In genomic region chr13:94381829-94382675, GRCm38 (mm10) we compare ENCODE assay signal across 9 mouse cellular contexts. TPM values are rescaled to one million over a fixed set of nuclear protein-coding genes. Genes with fewer than 3 reads are reported as not detected.
DNase-seq lines count a peak whose midpoint lies in the region; ATAC-seq and TF ChIP-seq lines count a peak whose summit lies in the region.
"Had no signal": no experiment of that assay in that cellular context is flagged by ENCODE, and none has a peak within 500 bp of the region (broad histone marks: within the 10 kb centered on the region; RNA-seq: fewer than 3 reads in every experiment).

No protein-coding gene starts in this region.

- 32% methylated on average over 8 of the region's 8 CpGs for WGBS in heart, adult 2 months
- WGBS in thymus, adult 2 months: 27% methylated on average over 8 of the region's 8 CpGs
- 35% methylated on average over 8 of the region's 8 CpGs for WGBS in liver, embryonic 15.5 days (ENCODE audit: insufficient replicate concordance)

- peak; percentile 75 for TF ChIP-seq CTCF in heart, adult 2 months (IDR thresholded peaks at IDR 0.05)
- TF ChIP-seq CTCF in thymus, adult 2 months (IDR thresholded peaks at IDR 0.05; ENCODE audit: borderline replicate concordance, control insufficient read depth, extremely low read depth, insufficient read depth, low read length, poor library complexity): no peak

- no peaks in the 10 kb centered on the region; the same call in none of the 2 replicates for H3K79me2 ChIP-seq in heart, adult 2 months (replicated peaks; ENCODE audit: control insufficient read depth, insufficient read depth, low read length)

- peak overlapping the region; percentile 86 for H3K9ac ChIP-seq in heart, adult 2 months (ENCODE audit: low read depth, low read length)
- H3K9ac ChIP-seq in liver, embryonic 15.5 days: no peak overlapping the region
- H3K9ac ChIP-seq: limb, embryonic 13.5 days had no signal

- TF ChIP-seq POLR2A in heart, adult 2 months (IDR thresholded peaks at IDR 0.05; ENCODE audit: insufficient read depth, low read depth, low read length): no peak
- no peak for TF ChIP-seq POLR2A in thymus, adult 2 months (IDR thresholded peaks at IDR 0.05; ENCODE audit: control insufficient read depth, extremely low read depth, insufficient read depth, low read length, poor library complexity)

- peak overlapping the region; percentile 36 for H3K4me3 ChIP-seq in heart, adult 2 months
- H3K4me3 ChIP-seq in thymus, adult 2 months (ENCODE audit: control insufficient read depth, insufficient read depth, low read length): no peak overlapping the region
- peak overlapping the region; percentile 30 for H3K4me3 ChIP-seq in liver, embryonic 15.5 days (replicated peaks)
- H3K4me3 ChIP-seq: limb, embryonic 13.5 days had no signal

- no peaks in the 10 kb centered on the region; the same call in 1 of the 2 replicates for H3K36me3 ChIP-seq in heart, adult 2 months (ENCODE audit: control insufficient read depth, insufficient read depth, low read length)
- H3K36me3 ChIP-seq in thymus, adult 2 months (ENCODE audit: control insufficient read depth, insufficient read depth, low read length): no peaks in the 10 kb centered on the region
- H3K36me3 ChIP-seq in liver, embryonic 15.5 days (replicated peaks): no peaks in the 10 kb centered on the region
- H3K36me3 ChIP-seq: limb, embryonic 13.5 days had no signal

- TF ChIP-seq EP300 in heart, adult 2 months (IDR thresholded peaks at IDR 0.05; ENCODE audit: insufficient read depth, low read depth, low read length): no peak

- H3K4me1 ChIP-seq in heart, adult 2 months (ENCODE audit: control insufficient read depth, insufficient read depth, low read length): peaks cover 5% of the 10 kb centered on the region
- H3K4me1 ChIP-seq in thymus, adult 2 months (replicated peaks; ENCODE audit: control insufficient read depth, insufficient read depth, low read length): peaks cover 4% of the 10 kb centered on the region; the same call in 1 of the 2 replicates
- peaks cover 5% of the 10 kb centered on the region; the same call in 1 of the 2 replicates for H3K4me1 ChIP-seq in liver, embryonic 15.5 days (replicated peaks)

- H3K4me2 ChIP-seq in liver, embryonic 15.5 days: peak overlapping the region; percentile 44
- H3K4me2 ChIP-seq: limb, embryonic 13.5 days had no signal

- intact Hi-C loops in heart, adult 2 months (cut with DNase I): loop anchor here (2.0 to 5.0 kb wide), 2 partner anchors 55 to 561 kb away; no protein-coding TSS in a partner anchor
- intact Hi-C loops in heart, postnatal 25 days (cut with DNase I): loop anchor here (5.0 to 10.0 kb wide), 2 partner anchors 183 to 560 kb away; no protein-coding TSS in a partner anchor

- H3K27me3 ChIP-seq in heart, adult 2 months (ENCODE audit: control insufficient read depth, insufficient read depth, low read length): no peaks in the 10 kb centered on the region
- H3K27me3 ChIP-seq in thymus, adult 2 months (ENCODE audit: control insufficient read depth, insufficient read depth, low read length): no peaks in the 10 kb centered on the region
- no peaks in the 10 kb centered on the region for H3K27me3 ChIP-seq in liver, embryonic 15.5 days
- H3K27me3 ChIP-seq: limb, embryonic 13.5 days had no signal

- H3K27ac ChIP-seq in heart, adult 2 months: peak overlapping the region; percentile 69
- H3K27ac ChIP-seq in thymus, adult 2 months (ENCODE audit: control insufficient read depth, insufficient read depth, low read length): no peak overlapping the region
- no peak overlapping the region for H3K27ac ChIP-seq in liver, embryonic 15.5 days (replicated peaks)
- H3K27ac ChIP-seq: limb, embryonic 13.5 days had no signal

- ATAC-seq in liver, embryonic 15.5 days (ENCODE audit: insufficient read depth): no peak

- peak; percentile 27 to 36 for DNase-seq in heart, adult 2 months
- no peak for DNase-seq in heart, postnatal 25 days (ENCODE audit: low spot score)
- DNase-seq in thymus, postnatal 0 days (ENCODE audit: low spot score): peak; percentile 20
- no peak for DNase-seq in thymus, adult 2 months
- no peak for DNase-seq in yolk sac, embryonic 10.5 days (ENCODE audit: low spot score)
- DNase-seq in right cerebral cortex, postnatal 4 days: no peak
- no peak for DNase-seq in right cerebral cortex, adult 18-20 months

- H3K9me3 ChIP-seq in liver, embryonic 15.5 days (replicated peaks): no peaks in the 10 kb centered on the region
- H3K9me3 ChIP-seq: limb, embryonic 13.5 days had no signal

RNA-seq across cellular contexts. Expression of gene Ap3b1, which starts 23.3 kb away (rescaled TPM):
- total RNA-seq in heart, adult 2 months (2021): 10 to 100 TPM; 23.4 to 27.5 TPM
- 16.6 and 27.9 TPM in 2 replicates for polyA plus RNA-seq in heart, adult 2 months (2012; rRNA removed)
- total RNA-seq in heart, postnatal 25 days (2021): 10 to 100 TPM; 23.5 to 25.9 TPM
- 35.6 and 40.1 TPM in 2 replicates for polyA plus RNA-seq in thymus, postnatal 0 days (2015; fragmentation: Nextera tagmentation; extraction: Ambion mirVana)
- polyA plus RNA-seq in thymus, adult 2 months (2012; rRNA removed): 36.5 and 39.4 TPM in 2 replicates
- 15.9 and 16.4 TPM in 2 replicates for polyA plus RNA-seq in liver, embryonic 15.5 days (2015; fragmentation: Nextera tagmentation; extraction: Ambion mirVana)

Comparison
In these comparisons a context has a peak if more than half of its experiments do, and no peak if none do; other contexts are left out.
1. DNase-seq: peak in heart, adult 2 months (2 of 2) and thymus, postnatal 0 days (single experiment); none in heart, postnatal 25 days (single experiment), thymus, adult 2 months (single experiment), yolk sac, embryonic 10.5 days (single experiment), right cerebral cortex, postnatal 4 days (single experiment) and right cerebral cortex, adult 18-20 months (single experiment).